Mouse (Mus musculus) liver, adult (tissue): ENCODE results near the gene Suv39h2.

Experiments
- GATA4 ChIP-seq: IDR thresholded peaks from 2 replicates; pipeline ENCODE4 v1.6.1; 2014; ENCODE audit warnings: mild to moderate bottlenecking, low read length; ENCODE audit not compliant: insufficient replicate concordance

Gene Suv39h2

DNA sequence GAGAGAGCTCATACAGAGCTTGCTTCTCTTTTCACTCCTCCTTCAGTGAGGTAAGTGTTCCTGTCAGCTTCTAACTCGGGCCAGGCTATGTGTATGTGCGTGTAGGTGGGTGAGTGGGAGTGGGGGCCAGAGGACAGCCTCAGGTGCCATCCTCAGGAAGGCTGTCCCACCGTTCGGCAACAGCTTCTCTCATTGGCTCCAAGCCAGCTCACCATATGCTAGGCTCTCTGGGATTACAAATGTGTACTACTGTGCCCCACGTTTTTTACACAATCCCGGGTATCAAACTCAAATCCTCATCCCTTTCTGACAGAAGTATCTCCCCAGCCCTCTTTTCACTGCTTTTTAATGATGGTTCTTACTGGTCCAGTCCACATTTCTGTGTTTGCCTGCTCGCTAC, 30.6 kb downstream of the Suv39h2 start:
- TF ChIP-seq GATA4, result no peak

DNA sequence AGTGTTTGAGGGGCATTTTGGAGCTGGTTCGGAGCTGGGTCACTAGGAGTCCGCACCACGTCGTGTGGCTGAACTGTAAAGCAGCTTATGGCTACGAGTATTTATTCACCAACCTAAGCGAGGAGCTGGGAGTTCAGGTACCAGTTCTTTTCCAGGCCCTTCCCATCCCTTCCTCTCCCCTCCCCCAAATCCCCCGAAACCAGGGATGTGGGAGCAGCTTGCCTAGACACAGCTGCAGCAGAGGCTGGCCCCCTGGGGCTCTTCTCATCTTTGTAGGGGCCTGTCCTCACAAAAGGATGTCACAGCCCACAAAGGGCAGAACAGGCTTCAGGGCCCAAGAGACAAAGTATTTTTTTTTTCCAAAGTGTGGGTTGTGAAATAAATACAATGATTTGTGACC, 36.9 kb downstream of the Suv39h2 start:
- TF ChIP-seq GATA4, result no peak

DNA sequence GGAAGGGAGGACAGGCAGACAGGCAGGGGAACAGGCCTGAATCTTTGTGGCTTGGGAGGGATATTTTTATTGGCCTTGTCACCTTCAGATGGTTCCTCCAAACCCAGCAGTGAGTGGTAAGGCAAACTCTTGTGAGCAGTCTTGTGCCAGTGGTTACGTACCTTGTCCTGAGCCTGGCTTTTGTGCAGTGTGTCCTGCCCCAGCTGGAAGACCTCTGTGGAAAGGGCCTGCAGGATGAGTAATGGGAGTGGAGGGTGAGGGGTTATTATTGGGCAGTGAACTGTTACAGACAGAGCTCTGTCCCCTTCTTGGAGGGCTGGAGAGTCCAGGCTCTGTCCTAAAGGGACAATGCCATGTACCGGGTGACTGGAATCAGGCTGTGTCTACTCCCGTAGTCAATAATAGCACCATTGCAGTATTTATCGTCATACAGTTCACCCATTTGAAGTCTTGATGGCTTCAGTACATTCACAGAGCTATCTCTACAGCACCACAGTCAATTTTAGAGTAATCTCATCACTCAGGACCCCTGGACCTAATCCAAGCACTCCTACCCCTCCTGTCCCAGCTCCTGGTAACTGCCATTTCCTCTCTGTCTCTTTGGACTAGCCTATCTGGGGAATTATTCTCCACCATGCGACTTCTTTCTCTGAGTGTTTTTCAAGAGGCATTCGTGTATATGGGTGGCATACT, 39.3 kb downstream of the Suv39h2 start:
- no peak for TF ChIP-seq GATA4

DNA sequence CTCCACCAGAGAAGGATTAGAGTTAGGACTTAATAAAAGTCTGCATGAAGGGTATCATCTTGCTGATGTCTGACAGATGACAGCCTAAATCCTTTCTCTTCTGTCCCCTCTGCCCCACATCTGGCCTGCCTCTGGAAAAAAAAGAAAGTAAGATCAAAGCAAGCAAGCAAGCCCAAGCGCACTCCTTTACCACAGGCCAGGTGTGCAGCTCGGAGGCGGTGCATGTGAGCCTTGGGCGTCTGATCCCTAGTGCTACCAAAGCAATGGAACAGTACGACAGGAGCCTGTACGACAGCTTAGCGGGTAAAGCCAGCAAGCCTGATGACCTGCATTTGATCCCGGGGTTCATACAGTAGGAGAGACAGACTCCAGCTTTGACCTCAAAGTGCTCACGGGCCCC, 43.9 kb downstream of the Suv39h2 start:
- TF ChIP-seq GATA4, result no peak

DNA sequence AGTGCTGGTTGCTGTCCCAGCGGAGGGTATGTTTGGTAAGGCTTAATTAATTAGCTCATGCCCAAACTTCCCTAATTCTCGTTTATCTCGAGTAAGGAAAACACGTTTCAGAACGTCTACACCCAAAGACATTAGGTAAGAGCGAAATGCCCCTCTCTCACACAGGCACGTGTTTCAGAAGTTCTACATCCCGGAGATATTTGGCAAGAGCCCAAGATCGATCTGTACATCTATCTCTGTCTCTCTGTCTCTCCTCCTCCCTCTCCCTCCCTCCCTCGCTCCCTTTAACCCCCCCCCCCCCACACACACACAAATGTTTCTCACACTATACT, 50.3 kb downstream of the Suv39h2 start:
- no peak for TF ChIP-seq GATA4

DNA sequence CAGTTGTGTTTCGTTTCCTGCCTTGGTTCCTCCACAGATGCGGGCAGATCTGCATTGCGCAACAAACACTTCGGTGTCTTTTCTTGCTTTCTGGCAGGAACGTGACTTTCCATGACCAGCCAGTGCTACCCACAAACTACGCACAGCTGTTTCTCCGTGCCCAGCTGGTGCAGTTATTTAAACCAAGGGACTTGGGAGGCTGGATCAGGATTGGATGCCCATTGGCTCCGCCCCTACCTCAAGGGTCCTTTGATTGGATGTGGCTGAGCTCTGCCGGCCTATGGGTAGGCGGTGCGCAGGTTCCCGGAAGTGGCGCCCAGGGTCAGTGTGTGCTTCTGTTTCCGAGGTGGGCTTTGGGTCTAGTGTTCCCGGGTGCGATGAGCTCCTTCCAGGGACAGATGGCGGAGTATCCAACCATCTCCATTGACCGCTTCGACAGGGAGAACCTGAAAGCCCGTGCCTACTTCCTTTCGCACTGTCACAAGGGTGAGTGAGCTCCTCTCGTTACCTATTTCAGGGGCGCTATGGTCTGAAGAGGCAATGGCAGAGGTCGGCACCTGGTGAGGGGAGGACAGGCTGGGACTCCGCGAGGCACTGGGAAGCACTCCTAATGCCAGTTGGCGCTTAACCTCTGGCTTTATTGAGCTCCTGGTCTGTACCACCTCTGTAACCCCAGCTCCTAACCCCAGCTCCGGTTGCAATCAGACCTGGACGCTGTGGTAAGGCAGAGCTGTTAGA, 50.8 kb downstream of the Suv39h2 start, which contains the start of gene Dclre1c:
TSS of gene Dclre1c (plus strand) at position 291 of the 738 bp plus-strand sequence.
- TF ChIP-seq GATA4, result no peak

DNA sequence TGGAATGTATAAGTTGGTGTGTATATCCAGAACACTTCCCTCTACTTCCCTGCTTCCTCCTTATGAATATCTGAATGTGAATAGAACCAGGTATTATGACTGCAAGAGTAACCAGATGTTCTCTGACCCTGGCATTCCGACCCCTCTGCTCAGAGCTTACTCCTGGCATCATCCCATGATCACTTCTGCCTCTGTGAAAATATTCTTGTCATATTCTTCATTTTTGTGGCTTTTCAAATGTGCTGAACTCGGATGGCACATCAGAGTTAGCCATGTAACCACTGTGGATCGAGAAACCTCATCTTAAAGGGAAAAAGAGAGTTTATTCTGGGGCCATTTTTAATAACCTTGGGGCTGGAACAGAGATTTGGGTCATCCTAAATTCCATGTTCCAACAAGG, 52.3 kb downstream of the Suv39h2 start, which contains the start of gene Meig1:
TSS of gene Meig1 (minus strand) at position 101 of the 400 bp plus-strand sequence.
- TF ChIP-seq GATA4, result no peak

DNA sequence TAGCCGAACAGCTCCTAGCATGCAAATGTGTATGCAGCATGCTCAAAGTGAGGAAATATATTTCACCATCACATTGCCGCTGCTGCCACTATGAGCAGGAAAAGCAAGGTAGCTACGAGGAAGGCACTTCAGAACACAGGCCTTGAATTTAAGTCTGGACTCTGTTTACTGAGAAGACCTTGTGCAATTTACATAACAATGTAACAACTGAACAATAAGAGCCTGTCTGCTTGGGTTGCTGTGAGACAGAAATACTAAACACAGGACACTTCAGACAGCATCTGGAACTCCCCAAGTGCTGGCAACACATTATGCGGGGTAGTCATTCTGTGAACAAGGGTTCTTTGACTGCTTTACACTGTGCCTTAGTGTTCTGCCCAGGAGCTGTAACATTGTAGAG, 54.7 kb downstream of the Suv39h2 start:
- TF ChIP-seq GATA4, result no peak

DNA sequence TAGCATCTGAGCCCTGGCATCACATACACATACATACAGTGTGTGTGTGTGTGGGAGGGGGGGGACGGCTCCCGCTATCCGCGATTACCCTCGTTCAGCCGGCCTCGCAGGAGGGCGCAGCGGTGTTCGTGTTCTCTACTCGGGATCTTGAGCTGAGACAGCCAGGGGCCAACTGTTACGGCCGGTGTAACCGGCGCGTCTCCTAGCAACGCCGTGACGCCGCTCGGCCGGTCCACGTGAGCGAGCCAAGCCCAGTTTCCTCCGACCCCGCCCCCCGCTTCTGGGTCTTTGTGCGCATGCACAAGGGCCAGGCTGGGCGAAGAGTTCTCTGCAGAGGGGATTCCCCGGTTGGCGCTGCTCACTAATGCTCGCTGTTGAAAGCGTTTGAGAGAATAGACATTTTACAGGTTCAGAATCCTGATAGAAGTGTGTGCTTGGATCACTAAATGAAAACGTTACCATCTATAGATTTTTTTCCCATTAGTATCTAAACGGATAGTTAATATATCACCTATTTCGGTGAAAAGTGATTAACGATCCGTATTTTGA, 55.9 kb downstream of the Suv39h2 start:
- no peak for TF ChIP-seq GATA4

DNA sequence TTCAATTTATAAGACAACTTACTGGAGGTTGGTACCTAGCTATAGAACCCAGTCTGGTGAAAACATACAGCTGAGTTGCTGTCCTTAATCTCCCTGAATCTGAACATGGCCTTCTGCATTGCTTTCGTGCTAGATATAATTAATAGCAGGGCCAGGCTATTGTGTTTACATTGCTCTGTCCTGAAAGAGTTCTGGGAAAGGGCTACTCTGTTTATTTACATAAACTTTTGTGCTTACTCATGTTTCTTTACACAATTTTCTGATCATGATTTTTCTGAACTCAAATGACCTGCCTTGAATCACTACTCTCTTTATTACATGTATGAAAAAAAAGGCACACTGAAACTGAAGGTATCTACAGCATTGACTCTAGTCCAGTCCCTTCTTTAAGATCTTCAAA, 59.2 kb downstream of the Suv39h2 start:
- no peak for TF ChIP-seq GATA4

DNA sequence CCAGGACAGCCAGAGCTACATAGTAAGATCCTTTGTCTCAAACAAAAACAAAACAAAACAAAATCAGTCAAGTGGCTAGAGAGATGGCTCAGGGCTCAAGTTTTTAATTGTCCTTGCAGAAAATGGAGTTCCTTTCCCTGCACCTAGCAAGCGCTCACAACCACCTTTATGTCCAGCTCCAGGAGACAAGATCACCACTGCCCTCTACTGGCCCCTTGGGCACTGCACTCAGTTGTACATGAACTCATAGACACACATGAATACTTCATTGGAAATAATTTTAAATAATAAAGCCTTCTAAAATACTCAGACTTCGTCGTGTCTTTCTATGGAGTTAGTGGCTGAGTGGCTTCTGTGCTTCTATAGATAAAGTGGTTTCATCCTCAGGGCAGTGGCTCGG, 60.6 kb downstream of the Suv39h2 start:
- TF ChIP-seq GATA4, result no peak

DNA sequence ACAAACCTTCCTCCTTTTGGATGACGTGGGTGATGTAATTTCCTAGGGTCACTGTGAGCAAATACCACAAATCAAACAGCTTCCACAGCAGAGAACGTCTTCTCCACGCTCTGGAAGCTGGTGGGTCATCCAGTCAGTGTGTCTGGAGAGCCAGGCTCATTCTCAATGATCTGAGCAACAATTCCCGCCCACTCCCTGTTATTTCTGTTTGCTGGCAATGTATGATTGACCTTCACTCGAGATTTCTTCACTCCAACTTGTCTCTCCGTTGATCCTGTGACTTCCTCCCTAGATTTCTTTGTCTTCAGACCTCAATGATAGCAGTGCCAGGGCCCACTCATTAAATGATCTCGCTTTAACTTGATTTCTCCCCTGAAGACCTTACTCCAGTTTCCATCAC, 67.1 kb downstream of the Suv39h2 start:
- TF ChIP-seq GATA4, result no peak

DNA sequence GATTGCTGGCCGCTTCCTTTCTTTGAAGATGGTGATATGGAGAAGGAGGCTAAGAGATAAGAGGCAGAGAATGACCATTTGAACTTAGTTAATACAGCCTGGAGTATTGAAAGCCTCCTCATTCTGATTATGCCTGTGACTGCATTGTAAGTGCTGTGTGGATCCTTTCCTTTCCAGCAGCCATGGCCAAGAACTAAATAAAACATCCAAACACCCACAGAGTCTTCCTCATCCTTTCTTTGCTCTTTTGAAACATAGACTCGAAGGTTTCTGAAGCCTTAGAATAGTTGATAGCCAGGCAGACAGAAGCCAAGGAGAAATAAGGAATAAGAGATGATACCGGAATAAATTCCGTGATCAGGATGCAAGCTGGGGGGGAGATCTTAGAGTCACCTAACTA, 68.8 kb downstream of the Suv39h2 start:
- no peak for TF ChIP-seq GATA4
